Mouse (Mus musculus): ENCODE measurements around the gene Foxp2.

Foxp2 gene

DNA sequence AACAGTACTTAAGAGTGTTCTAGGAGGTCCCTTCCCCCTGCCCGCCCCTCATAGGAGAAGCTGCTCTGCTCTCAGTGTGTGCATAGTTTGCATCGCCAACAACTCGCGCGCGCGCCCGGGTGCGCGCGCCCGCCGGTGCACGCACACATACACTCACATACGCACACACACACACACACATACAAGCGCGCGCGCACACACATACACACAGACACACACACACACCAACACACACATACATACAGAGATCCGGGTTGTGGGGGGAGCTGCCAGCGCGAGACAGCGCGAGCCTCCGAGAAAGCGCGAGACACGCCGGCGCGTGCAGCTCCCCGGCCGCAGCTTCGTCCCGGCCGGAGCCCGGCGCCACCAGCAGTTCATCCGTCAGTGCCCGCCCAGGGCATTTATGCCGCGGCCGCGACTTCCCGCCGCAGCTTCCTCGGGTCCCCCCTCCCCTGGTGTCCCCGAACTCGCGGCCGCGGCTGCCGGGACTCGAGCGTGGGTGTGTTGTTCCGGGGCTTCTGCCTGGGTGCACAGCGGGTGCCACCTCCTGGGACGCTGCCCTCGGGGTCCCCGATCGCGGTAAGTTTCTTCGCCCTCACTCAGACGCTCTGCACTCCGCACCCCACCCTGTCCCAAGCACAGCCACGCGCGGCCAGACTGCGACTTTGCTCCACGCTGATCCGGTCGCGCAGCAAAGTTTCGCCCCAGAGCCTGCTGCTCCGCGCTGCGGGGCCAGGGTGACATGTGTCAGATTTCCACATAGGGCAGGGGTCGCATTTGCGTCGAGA lies at the start of gene Foxp2:
Gene Foxp2, plus strand, starts transcription at position 167 of the 788 bp plus-strand sequence.
- DNase-seq, result no peak

DNA sequence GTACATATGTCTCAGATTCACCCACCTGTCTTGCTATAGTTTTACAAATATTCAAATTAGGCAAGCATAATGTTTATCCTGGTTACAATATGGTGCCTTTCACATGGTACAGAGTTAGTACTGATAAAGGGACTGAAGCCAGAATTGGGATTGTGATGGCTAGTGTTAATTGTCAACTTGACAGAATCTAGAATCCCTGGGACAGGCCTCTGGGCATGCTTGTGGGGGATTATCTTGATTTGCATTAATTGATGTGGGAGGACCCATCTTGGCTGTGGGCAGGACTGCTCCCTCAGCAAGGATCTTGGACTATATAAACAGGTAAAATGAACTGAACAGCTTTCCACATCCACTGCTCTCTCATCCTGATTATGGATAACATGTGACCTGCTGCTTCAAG lies 15.9 kb upstream of the Foxp2 start:
- no peak for DNase-seq

DNA sequence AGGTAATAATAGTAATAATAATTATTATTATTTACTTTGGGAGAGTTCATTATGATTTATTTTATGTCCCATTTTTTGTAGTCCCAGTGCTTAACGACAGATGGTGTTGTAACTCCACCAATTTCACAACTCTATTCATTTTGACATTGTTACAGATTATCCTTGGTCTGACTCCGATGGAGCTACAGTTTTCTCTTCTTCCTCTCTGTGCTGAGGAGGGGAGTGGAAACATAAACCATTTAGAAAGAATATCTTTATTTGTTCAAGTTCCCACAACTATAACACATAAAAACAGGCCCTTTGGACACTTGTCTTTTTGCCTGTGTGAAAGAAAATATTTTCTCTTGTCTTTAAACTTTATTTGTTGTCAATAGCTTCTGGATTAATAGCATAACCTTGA lies 4.1 kb upstream of the Foxp2 start:
- no peak for DNase-seq

DNA sequence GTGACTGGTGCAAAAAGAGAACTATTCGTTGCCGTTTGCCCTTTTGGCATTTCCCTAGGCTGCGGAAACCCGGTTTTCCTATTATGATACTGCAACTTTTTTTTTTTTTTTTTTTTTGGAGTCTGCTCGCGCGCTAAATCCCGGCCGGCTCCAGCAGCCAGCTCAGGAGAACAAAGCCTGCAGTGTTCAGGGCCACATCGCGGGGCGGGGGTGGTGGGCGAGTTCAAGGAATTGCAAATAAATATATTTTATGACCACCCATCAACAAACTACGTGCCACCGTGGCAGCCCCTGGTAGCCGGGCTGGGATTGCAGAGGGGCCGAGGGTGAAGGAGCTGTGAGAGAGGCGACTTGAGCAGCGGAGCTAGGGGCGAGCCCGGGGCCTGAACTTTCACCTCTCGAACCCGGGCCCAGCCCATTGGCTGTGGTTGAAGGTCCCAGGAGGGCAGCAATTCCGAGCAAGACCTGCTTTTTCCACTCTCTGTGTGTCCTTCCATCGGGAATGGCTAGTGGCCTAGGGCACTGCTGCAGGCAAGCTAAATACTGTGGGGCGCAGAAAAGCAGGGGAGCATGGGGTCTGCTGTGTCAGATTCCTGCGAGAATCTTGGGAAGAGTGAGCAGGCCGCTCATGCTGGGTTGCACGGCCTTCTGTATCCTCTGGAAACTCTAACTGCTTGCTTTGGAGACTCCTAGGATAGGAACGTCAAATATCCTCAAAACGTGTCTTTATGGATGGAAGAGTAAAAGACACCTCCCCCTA lies 2.9 kb upstream of the Foxp2 start:
- no peak for DNase-seq

DNA sequence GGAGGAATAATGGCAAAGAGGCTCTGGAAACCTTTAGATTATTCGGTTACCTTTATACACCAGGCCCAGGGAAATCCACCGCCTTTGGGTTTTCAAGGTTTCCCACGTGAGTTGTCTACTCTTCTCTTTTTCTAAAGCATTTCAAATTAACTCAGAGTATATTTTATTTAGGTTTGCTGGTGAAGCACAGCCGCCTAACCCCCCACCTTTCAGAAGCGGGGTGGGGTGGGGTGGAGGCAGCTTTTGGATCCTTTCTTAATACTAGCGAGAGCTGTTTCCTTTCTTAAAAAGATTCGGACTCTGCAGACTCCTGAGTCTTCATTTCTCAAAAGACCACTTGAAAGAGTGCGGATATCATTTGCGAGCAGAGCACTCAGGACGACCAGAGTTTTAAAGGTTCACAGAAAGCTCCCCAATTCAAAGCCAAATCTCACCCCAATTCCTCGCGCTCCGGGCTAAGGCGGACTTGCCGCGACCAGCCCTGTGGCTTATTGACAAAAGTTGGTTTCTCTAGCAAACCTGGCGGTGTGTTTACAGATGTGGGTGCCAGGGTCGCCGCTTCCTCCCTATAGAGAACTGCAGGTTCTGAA lies 2.0 kb upstream of the Foxp2 start:
- no peak for DNase-seq

DNA sequence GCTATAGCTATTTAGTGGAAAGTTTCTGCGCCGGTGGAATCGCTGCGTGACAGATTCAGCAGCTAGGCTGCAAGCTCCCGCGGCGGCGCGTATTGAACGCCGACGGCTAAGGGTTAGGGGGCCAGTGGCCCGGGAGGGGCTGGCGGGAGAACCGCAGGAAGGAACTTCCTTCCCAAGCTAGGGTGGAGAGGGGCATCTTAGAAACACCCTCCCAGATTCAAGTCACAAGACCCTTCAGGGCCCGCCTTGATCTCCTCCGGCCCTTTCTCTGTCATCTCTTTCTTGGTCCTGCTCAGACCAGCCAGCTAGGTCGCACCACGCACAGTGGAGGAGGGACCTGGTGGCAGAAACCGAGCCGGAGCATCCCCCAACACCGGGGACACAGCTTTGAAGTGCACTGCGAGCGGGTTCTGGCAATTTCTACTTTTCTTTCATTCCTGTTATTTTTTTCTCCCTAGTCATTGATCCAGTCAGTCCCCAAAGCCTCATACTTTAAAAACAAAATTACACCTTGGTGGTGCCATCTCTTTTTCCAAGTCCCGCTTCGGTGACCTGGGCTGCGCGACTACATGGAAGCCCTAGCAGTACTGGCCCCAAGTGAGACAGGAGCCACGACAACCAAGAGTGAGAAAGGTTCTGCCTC lies 1.1 kb upstream of the Foxp2 start:
- DNase-seq, result no peak

DNA sequence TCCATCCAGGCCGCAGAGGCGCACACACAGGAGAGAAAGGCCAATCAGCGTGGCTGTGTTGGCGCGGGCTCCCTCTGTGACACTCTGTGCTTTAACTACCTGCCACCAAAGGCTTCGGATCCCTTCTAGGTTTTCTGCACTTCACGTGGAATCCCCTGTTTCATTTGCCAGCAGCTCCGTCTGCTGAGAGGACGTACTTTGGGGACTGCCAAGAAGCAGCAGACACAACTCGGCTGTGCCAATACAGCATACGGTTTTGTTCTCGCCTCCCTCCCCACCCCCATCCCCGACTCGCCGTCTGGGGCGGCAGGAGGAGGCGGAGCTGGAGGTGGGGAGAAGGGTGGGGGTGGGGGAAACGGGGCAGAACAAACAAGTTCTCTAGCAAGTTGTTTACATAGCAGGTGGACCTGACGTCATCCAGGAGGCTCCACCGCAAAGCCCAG lies 549 bp upstream of the Foxp2 start:
- peak; percentile 13 for DNase-seq

DNA sequence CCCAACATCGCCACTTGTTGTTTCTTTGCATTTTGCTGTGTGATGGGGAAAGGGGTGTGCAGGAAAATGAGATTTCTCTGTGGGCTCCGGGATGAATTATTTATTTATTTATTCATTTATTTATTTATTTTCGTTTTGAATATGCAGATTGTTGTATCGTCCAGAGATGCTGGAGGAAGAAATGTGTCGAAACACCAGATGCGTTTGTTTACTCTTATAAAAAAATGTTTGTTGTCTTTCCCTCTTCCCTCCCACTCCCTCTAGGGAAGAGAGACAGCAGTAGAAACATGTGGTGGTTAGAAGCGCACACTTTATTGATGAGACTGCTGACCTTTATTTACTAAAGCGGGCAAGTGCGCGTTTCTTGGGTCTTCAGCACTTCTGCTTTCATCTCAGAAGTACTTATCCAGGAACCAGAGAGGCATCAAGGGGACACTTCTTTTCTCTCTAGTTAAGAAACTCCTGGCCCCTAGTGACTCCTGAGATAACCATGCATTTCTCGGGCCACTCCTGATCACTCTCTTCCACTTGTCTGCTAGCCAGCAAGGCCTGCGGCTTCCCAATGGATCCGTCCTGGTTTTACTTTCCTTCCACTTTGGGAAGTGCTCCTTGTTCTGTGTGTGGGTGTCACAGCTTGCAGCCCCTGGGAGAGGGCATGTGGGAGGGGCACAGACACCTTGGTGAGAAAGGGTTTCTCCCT lies 972 bp downstream of the Foxp2 start:
- DNase-seq, result no peak

DNA sequence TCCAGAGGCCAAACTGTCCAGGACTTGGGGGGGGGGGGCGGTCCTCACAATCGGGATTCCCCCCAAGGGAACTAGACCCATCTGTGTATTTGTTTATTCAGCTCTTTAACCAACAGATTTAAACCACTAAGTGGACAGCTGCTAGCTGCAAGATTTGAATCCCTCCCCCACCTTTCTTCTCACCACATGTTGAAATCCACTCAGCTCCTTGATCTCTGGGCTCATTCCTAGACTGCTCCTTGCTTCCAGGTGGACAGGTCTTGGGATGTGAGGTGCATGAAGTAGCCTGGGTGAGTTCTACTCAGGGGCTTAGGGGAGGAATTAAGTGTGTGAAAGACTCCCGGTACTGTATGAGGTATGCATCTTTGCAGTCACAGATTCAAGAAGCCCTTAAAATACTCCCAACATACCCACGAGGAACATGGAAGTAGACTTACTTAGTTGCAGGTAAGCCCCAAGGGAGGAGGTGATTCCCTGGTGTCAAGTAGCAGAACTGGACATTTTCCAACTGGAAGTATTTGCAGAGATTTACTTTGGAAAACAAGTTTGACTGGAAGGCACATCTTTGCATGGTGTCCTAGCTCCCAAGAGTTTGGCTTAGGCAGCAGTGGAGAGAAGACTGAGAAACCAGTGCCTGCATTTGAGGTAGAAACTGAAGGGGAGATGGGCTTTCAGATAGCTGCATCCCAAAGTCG lies 2.3 kb downstream of the Foxp2 start:
- no peak for DNase-seq

DNA sequence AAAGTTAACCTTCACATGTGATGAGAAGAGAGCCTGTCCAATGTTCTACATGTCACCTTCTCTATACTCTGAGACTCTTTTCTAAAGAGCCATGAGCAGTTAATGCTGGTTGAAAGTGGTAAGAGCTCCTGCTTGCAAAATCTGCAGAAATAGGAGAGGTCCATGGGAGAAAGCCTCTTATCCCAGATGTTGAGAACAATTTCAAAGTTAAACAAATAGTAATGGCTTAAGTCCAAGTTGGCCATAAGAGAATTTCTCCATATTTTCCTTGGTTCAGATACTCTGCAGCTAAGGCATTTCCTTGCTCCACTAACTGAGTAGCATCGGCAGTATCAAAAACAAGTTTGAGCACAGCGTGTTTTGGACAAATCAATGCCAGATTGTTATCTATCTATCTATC lies 13.9 kb downstream of the Foxp2 start:
- DNase-seq, result no peak

DNA sequence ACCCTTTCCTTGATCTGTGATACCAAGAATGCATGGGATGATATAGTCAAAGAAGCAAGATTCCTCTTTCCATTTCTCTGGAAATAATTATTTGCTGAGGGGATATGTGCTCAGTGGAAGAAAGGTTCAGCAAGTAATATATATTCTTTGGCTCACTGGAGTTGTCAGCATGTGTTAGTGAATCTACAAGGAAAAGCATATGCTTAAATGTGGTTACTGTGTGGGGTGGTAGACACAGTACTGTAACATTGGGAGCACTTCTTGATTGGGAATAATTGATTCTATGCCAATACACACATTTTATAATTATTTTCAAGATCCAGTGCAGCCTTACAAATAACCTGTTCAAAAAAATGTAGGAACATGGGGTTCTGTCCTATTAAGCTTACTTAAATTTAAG lies 21.6 kb downstream of the Foxp2 start:
- no peak for DNase-seq

DNA sequence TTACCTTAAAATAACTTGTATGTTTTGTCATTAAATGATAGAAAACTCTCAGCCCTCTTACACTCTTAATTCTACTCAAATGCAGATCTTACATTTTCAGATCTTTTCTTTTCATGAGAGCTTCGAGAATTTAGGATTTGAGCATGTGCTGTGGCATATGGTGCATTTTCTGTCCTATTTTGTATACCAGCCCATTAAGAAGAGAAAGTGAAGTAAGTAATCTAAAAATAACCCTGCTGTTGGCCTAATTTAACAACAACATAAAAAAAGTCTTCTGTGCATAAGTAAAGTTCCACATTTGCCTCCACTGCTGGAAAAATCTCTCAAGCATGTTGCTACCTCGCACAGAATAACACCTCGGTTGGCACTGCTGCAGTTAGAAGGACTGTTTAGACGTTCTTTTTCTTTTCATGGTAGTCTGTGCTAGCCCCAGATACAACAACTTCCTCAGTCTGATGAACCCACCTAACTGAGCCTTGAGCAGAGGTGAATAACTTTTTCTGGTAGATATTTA lies 23.9 kb downstream of the Foxp2 start:
- no peak for DNase-seq

DNA sequence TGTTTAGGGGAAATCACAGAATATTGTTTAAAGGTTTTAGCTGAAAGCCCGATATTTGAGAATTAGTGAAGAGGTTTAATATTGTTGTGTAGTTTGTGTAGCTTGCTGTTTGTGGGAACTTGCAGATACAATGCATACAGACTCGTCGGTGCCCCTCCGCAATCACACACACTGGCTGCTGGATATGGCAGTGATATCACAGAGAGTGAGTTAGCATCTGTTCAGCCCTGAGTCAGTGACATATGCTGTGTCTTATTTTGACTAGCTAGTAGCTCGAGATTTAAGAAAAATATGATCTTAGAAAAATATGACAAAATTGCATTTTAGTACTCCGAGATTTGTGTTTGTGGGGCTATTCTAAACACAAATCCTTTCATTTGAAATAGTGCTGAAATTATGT lies 49.9 kb downstream of the Foxp2 start:
- no peak for DNase-seq

DNA sequence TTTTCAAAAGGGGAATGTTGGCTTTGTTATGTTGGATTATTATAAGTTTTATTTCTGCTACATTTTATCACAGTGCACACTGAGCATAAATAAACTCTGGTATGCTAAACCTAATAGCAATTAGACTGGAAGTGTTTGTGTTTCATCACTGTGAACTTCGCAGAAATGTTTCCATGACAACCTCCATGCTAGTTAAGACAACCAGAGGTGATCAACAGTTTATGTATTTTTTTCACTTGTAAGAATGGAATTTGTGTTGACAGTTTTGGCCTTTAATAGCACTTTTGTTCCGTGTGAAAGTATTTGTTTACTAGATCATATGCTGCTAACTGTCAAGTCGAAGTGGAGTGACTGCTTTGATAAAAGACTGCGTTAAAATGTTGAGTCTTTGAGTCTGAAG lies 51.6 kb downstream of the Foxp2 start:
- no peak for DNase-seq

DNA sequence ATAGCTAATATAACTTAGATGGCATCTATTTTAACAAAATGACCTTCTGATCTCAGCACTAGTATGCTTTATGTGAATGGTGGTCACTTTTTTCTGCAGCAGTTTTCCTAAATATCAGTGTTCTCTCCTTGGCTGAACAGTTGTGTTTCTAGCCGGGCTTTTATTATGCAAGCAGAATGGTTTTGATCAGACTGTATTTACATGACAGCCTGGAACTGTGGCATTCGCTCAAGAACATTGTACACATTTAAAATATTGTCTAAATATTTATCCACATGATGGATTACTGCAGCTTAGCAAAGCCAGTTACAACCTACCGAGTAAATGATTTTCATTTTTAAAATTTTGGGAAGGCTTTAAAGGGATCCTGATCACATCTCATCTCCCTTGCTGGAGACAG lies 75.9 kb downstream of the Foxp2 start:
- no peak for DNase-seq

DNA sequence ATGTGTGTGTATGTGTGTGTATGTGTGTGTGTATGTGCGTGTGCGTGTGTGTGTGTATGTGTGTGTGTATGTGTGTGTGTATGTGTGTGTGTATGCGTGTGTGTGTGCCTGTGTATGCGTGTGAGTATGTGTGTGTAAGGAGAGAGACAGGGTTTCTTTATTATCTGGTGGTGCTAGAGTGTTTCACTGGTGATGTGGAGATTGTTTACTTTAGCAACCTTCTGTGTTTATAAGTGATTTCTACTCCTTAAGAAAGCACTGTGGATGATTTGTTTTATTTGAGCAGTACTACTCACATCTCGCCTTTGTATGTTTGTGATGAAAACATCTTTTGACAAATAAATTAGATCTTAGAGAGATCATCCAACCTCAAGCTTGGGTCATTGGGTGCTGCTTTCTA lies 77.1 kb downstream of the Foxp2 start:
- no peak for DNase-seq

DNA sequence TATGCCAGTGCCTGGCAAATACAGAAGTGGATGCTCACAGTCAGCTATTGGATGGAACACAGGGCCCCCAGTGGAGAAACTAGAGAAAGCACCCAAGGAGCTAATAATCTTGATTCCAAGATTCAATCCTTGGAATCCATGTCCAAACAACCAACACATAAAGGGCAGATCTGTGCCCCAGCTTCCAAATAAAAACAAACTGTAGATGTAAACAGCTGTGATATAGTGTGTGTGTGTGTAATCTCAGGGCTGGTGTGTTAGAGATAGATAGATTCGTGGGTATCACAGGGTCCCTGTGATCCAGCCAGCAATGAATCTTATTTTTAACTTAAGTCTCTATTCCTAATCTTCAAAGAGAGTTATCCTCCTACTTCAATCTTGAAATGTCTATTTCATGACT lies 107.0 kb downstream of the Foxp2 start:
- no peak for DNase-seq

DNA sequence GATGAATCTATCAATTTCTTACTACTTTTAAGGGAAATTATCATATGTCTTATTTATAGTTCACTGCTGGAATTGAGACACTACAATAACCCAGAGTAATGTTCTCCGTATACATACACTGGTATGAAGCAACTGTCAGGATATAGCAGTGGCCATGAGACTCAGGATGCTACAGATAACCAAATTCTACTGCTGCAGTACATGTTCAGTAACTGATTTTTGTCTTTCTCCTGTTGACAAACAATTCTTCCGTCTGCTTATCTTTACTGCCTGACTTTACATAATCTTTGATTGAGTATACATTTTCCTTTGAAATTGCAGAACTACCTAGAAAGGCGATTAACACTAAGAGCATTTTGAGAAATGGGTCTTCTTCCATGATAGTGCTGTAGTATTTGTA lies 127.3 kb downstream of the Foxp2 start:
- no peak for DNase-seq

DNA sequence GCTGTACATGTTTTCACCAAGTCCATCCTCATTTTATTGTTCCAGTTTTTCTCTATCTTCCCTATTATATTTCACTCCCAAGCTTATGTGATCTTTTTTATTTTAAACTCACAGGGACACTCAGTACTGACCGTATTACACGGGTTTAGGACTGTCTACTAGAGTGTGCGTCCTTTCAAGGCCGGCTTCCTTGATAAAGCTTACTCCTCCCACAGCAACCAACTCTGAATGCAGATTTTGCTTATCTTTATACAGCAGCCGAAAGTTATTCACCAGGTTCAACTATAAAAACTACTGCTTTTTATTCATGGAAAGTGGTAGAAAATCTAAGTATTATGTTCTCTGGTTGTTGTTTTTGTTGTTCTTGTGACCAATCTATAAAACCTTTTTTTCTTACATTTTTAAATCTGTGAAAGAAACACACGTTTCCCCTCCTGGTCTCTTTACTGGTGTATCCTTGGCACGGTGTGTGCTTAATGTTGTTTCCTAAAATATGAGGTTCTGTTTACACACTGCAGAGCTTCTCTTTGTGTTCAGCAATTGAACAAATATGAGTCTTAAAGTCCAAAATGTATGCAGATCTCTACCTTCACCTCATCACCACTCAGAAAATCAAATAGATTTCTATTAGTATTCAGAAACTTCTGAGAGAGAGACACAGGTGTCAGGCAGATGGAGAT lies 128.4 kb downstream of the Foxp2 start:
- DNase-seq, result no peak

DNA sequence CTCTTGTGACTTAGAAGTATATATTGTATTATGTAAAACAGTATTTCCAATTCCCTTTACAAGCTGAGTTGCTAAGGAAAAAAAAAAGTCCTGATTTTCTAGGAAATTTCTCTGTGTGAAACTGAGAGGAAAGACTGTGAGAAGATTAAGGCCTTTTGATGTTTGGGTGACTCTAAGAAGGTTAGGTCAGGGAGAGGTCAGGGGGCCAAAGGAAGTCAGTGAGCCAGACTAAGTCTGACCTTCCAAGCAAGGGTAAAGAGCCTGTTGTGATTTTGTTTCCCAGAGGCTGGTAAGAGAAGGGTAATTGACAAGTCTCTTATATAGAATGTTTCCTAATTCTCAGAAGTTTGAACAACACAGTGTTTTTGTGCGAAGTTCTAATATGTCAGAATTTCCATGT lies 162.1 kb downstream of the Foxp2 start:
- no peak for DNase-seq

DNA sequence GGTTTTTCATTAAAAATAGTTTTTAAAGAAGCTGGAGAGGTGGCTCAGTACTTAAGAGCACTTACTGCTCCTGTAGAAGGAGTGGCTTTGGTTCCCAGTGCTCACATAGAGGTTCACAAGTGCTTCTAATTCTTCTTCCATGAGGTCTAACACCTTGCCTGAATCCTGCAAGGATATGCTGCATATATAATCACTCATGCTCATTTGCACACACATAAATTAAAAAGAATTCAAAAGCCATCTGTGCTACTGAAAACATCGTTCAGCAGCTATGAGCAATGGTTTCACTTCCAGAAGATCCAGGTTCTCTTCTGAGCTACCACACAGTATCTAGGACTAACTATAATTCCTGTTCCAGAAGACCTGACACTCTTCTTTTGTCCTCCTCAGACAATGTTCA lies 200.4 kb downstream of the Foxp2 start:
- no peak for DNase-seq

DNA sequence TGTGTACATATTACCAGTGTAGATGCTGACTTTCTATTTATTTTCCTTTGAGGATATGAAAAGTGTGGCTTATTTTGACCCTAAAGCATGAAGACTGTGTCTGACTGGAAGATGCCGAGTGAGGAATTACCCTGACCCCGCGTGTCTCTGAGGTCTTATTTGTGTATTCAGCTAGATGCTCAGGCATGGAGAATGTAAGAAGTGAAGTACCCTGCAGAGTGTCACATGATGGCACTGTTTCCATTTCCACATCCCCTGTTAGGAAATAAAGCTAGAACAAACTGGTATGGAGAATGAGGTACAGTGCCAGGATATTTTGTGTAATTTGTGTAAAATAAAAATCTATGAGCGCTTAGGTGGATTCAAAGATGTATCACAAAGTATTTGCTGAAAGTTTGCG lies 219.8 kb downstream of the Foxp2 start:
- DNase-seq, result no peak
